Mouse (Mus musculus): ENCODE measurements around the gene Ttn. TPM values are rescaled to one million over a fixed set of nuclear protein-coding genes. Genes with fewer than 3 reads are reported as not detected.
A peak's percentile ranks its signal among the peaks of the same experiment; 100 is the strongest.

Gene Ttn
- polyA plus RNA-seq, 1 experiment from 2014 or later: 0.91 TPM

GRCm38 (mm10) chr2:76676401-76677226 is 305.7 kb downstream of the Ttn start:
- no peak for ATAC-seq (ENCODE audit: low FRiP score, low TSS enrichment)
- WGBS: 65% methylated on average over 13 of the region's 13 CpGs
- H3K27ac ChIP-seq (replicated peaks; ENCODE audit: low read depth, low read length): no peak overlapping the region
- H3K4me2 ChIP-seq (ENCODE audit: low read length): peak overlapping the region; percentile 63
- H3K27me3 ChIP-seq (ENCODE audit: control insufficient read depth, insufficient read depth, low read length): no peaks in the 10 kb centered on the region
- no peaks in the 10 kb centered on the region for H3K9me3 ChIP-seq (ENCODE audit: control insufficient read depth, low read length)
- peak; percentile 11 for DNase-seq
- H3K4me1 ChIP-seq (ENCODE audit: control insufficient read depth, insufficient read depth, low read length): peaks cover 22% of the 10 kb centered on the region
- H3K9ac ChIP-seq (replicated peaks; ENCODE audit: low read length): peak overlapping the region; percentile 71
- no peaks in the 10 kb centered on the region for H3K36me3 ChIP-seq (ENCODE audit: control insufficient read depth, insufficient read depth, low read length)
- peak overlapping the region; percentile 76 for H3K4me3 ChIP-seq (replicated peaks; ENCODE audit: low read depth, low read length)

GRCm38 (mm10) chr2:76675949-76676348 is 306.4 kb downstream of the Ttn start:
- no peaks in the 10 kb centered on the region for H3K27me3 ChIP-seq (ENCODE audit: control insufficient read depth, insufficient read depth, low read length)
- no peaks in the 10 kb centered on the region for H3K36me3 ChIP-seq (ENCODE audit: control insufficient read depth, insufficient read depth, low read length)
- ATAC-seq (ENCODE audit: low FRiP score, low TSS enrichment) (no peak), DNase-seq (peak; percentile 23)
- H3K9ac ChIP-seq (replicated peaks; ENCODE audit: low read length): peak overlapping the region; percentile 71
- 6% methylated on average over 4 of the region's 4 CpGs for WGBS
- peak overlapping the region; percentile 63 for H3K4me2 ChIP-seq (ENCODE audit: low read length)
- no peak overlapping the region for H3K27ac ChIP-seq (replicated peaks; ENCODE audit: low read depth, low read length)
- H3K4me1 ChIP-seq (ENCODE audit: control insufficient read depth, insufficient read depth, low read length): peaks cover 23% of the 10 kb centered on the region
- no peaks in the 10 kb centered on the region for H3K9me3 ChIP-seq (ENCODE audit: control insufficient read depth, low read length)
- H3K4me3 ChIP-seq (replicated peaks; ENCODE audit: low read depth, low read length): peak overlapping the region; percentile 76

DNA sequence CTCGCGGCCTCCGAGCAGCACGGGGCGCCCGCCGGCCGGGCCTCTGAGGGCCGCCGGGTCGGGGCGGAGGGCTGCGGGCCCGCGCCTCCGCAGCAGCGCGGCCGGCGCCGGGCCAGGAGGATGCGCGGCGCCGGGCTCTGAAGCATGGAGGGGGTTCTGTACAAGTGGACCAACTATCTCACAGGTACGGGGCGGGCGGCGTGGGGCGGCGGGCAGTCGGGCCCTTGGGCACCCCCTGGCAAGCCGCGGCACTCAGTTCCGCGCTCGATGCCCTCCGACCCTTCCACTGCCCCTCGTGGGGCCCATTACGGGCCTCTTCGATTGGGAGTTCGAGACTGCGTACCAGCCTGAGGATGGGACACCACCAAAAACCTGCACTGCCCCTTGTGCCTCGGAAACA is 306.9 kb downstream of the Ttn start:
- ATAC-seq (ENCODE audit: low FRiP score, low TSS enrichment) (no peak; the same call in none of the 2 replicates), DNase-seq (no peak)
- Histone ChIP-seq H3K9ac (replicated peaks; ENCODE audit: low read length) (peak overlapping the region; percentile 71), H3K4me2 (ENCODE audit: low read length) (peak overlapping the region; percentile 63), H3K36me3 (ENCODE audit: control insufficient read depth, insufficient read depth, low read length) (no peaks in the 10 kb centered on the region), H3K4me3 (replicated peaks; ENCODE audit: low read depth, low read length) (peak overlapping the region; percentile 76), H3K27me3 (ENCODE audit: control insufficient read depth, insufficient read depth, low read length) (no peaks in the 10 kb centered on the region), H3K27ac (replicated peaks; ENCODE audit: low read depth, low read length) (peak overlapping the region; percentile 76), H3K4me1 (ENCODE audit: control insufficient read depth, insufficient read depth, low read length) (peaks cover 23% of the 10 kb centered on the region), H3K9me3 (ENCODE audit: control insufficient read depth, low read length) (no peaks in the 10 kb centered on the region)
- 1% methylated on average over 44 of the region's 44 CpGs for WGBS

DNA sequence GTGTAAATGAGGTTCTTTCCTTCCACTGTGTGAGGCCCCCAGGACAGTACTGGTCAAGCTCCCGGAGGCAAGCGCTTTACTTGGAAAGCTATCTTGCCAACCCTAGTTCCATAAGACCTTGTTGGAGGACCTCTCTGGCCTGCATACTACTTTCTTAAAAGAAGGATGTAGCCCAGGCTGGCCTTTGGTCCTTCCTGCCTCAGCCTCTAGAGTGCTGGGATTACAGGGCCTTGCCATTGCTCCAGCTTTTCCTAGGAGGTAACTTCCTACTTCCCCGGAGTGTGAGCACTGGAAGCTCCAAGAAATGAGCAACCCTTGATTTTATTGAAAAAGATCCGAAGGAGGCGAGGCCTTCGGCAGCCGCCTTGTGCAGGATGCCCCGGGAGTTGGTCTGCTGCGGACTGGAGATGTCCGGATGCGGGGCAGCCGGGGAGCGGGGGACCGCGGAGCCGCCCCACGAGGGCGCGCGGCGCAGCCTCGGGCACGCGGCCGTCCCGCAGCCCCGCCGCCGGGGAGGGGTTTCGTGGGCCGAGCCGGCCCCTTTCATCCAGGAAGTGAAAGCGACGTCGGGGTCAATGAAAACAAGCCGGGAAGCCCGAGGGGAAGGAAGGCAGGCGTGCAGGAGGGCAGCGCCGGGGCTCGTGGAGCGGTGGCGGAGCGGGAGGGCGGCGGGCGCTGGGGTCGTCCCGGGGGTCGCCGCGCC is 307.5 kb downstream of the Ttn start, which contains the start of gene Plekha3:
TSS of gene Plekha3 (plus strand) at position 557 of the 703 bp plus-strand sequence.
- Histone ChIP-seq H3K4me2 (ENCODE audit: low read length) (peak within 1 kb of the TSS; percentile 63), H3K9me3 (ENCODE audit: control insufficient read depth, low read length) (no peaks in the 10 kb centered on the region), H3K4me3 (replicated peaks; ENCODE audit: low read depth, low read length) (peak within 1 kb of the TSS; percentile 76), H3K27ac (replicated peaks; ENCODE audit: low read depth, low read length) (peak within 1 kb of the TSS; percentile 76), H3K36me3 (ENCODE audit: control insufficient read depth, insufficient read depth, low read length) (no peaks in the 10 kb centered on the region), H3K9ac (replicated peaks; ENCODE audit: low read length) (peak within 1 kb of the TSS; percentile 71), H3K4me1 (ENCODE audit: control insufficient read depth, insufficient read depth, low read length) (peaks cover 23% of the 10 kb centered on the region), H3K27me3 (ENCODE audit: control insufficient read depth, insufficient read depth, low read length) (no peaks in the 10 kb centered on the region)
- 4% methylated on average over 51 of the region's 52 CpGs for WGBS
- DNase-seq (peak; percentile 89), ATAC-seq (ENCODE audit: low FRiP score, low TSS enrichment) (peak; percentile 78)

- Histone ChIP-seq H3K4me3 (replicated peaks; ENCODE audit: low read depth, low read length) (peak overlapping the region; percentile 45; the same call in 1 of the 2 replicates), H3K27me3 (ENCODE audit: control insufficient read depth, insufficient read depth, low read length) (no peaks in the 10 kb centered on the region), H3K4me2 (ENCODE audit: low read length) (peak overlapping the region; percentile 71), H3K9me3 (ENCODE audit: control insufficient read depth, low read length) (no peaks in the 10 kb centered on the region), H3K36me3 (ENCODE audit: control insufficient read depth, insufficient read depth, low read length) (no peaks in the 10 kb centered on the region), H3K27ac (replicated peaks; ENCODE audit: low read depth, low read length) (peak overlapping the region; percentile 70), H3K4me1 (ENCODE audit: control insufficient read depth, insufficient read depth, low read length) (peaks cover 23% of the 10 kb centered on the region), H3K9ac (replicated peaks; ENCODE audit: low read length) (no peak overlapping the region)
- DNase-seq: peak; percentile 61
- WGBS: 28% methylated on average over 7 of the region's 7 CpGs
- ATAC-seq (ENCODE audit: low FRiP score, low TSS enrichment): no peak
Measured at GRCm38 (mm10) chr2:76673472-76674081, 308.8 kb downstream of the Ttn start.

- Histone ChIP-seq H3K4me3 (replicated peaks; ENCODE audit: low read depth, low read length) (peak within 1 kb of the TSS; percentile 45), H3K27ac (replicated peaks; ENCODE audit: low read depth, low read length) (peak within 1 kb of the TSS; percentile 70), H3K36me3 (ENCODE audit: control insufficient read depth, insufficient read depth, low read length) (no peaks in the 10 kb centered on the region), H3K4me2 (ENCODE audit: low read length) (peak within 1 kb of the TSS; percentile 71), H3K27me3 (ENCODE audit: control insufficient read depth, insufficient read depth, low read length) (no peaks in the 10 kb centered on the region), H3K9me3 (ENCODE audit: control insufficient read depth, low read length) (no peaks in the 10 kb centered on the region), H3K4me1 (ENCODE audit: control insufficient read depth, insufficient read depth, low read length) (peaks cover 23% of the 10 kb centered on the region), H3K9ac (replicated peaks; ENCODE audit: low read length) (peak within 1 kb of the TSS; percentile 65)
- under 1% methylated on average over 17 of the region's 17 CpGs for WGBS
- DNase-seq: peak; percentile 95
- peak; percentile 89 for ATAC-seq (ENCODE audit: low FRiP score, low TSS enrichment)
Measured at GRCm38 (mm10) chr2:76672966-76673392, 309.4 kb downstream of the Ttn start, which contains the start of gene Fkbp7. Gene Fkbp7 (minus strand): TSS chr2:76673116.

GRCm38 (mm10) chr2:76672134-76672745 is 310.1 kb downstream of the Ttn start:
- Histone ChIP-seq H3K4me2 (ENCODE audit: low read length) (peak overlapping the region; percentile 71), H3K4me3 (replicated peaks; ENCODE audit: low read depth, low read length) (peak overlapping the region; percentile 45), H3K9ac (replicated peaks; ENCODE audit: low read length) (peak overlapping the region; percentile 65), H3K9me3 (ENCODE audit: control insufficient read depth, low read length) (no peaks in the 10 kb centered on the region), H3K36me3 (ENCODE audit: control insufficient read depth, insufficient read depth, low read length) (no peaks in the 10 kb centered on the region), H3K4me1 (ENCODE audit: control insufficient read depth, insufficient read depth, low read length) (peaks cover 23% of the 10 kb centered on the region), H3K27ac (replicated peaks; ENCODE audit: low read depth, low read length) (peak overlapping the region; percentile 70), H3K27me3 (ENCODE audit: control insufficient read depth, insufficient read depth, low read length) (no peaks in the 10 kb centered on the region)
- WGBS: 39% methylated on average over 9 of the region's 9 CpGs
- DNase-seq (peak; percentile 37), ATAC-seq (ENCODE audit: low FRiP score, low TSS enrichment) (no peak)

DNA sequence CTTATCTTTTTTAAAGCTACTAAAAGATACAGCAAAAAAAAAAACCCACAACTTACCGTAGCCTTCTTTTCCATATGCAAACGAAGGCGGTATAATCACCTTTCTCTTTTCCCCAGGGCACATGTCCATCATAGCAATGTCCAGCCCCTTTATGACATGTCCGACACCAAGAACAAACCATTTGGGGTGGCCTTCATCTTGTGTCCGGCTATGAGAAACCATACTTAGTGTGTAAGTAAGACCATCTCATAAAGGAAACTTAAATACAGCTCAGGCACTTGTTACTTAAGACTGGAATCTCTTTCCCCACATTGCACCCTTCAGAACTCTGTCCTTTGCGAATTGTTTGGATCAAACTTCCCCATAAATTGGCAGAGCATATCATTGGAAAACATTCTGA is 310.7 kb downstream of the Ttn start:
- H3K27me3 ChIP-seq (ENCODE audit: control insufficient read depth, insufficient read depth, low read length): no peaks in the 10 kb centered on the region
- peak overlapping the region; percentile 65; the same call in 1 of the 2 replicates for H3K9ac ChIP-seq (replicated peaks; ENCODE audit: low read length)
- H3K36me3 ChIP-seq (ENCODE audit: control insufficient read depth, insufficient read depth, low read length): no peaks in the 10 kb centered on the region
- no peaks in the 10 kb centered on the region for H3K9me3 ChIP-seq (ENCODE audit: control insufficient read depth, low read length)
- 82% methylated on average over 6 of the region's 6 CpGs for WGBS
- H3K4me1 ChIP-seq (ENCODE audit: control insufficient read depth, insufficient read depth, low read length): peaks cover 19% of the 10 kb centered on the region
- H3K4me3 ChIP-seq (replicated peaks; ENCODE audit: low read depth, low read length): peak overlapping the region; percentile 45
- H3K27ac ChIP-seq (replicated peaks; ENCODE audit: low read depth, low read length): no peak overlapping the region
- DNase-seq (no peak), ATAC-seq (ENCODE audit: low FRiP score, low TSS enrichment) (no peak)
- peak overlapping the region; percentile 71 for H3K4me2 ChIP-seq (ENCODE audit: low read length)

Data from midbrain, embryonic 14.5 days (tissue).